Mouse (Mus musculus) layer of hippocampus, adult 11-12 months (tissue): Measurements from ENCODE around the gene Olfr954.

Experiments used
- DNase-seq: peaks from one replicate; pipeline ENCODE4 v3.0.0; 2022; ENCODE audit warnings: low spot score

Gene Olfr954

GRCm38 (mm10) chr9:39456401-39456800 lies at the start of gene Olfr954:
TSS of gene Olfr954 (plus strand) at chr9:39456701.
- no peak for DNase-seq

GRCm38 (mm10) chr9:39427048-39427447 lies 29.5 kb upstream of the Olfr954 start, which contains the start of gene Olfr952:
TSS of gene Olfr952 (minus strand) at chr9:39427148.
- no peak for DNase-seq

DNA sequence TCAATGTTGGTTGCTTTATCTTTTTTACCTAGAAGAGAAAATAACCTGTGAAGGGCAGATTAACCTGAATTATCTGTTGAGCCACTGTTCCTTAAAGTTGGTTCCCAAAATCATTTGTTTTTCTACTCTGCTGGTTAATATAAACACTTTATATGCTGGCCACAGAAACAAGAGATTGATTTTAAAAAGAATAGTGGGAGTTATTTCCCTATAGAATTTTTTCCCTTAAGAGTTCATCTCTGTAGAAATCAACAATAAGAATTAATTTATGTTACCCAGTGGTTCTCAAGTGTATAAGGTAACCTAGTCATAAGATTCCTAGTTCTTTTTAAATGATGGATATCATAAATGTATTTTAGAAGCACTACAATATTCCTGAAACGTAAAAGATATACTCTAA lies 15.3 kb downstream of the Olfr954 start, which contains the start of gene Olfr955:
Gene Olfr955 (minus strand): TSS at position 101 of the 400 bp plus-strand sequence.
- DNase-seq = no peak

DNA sequence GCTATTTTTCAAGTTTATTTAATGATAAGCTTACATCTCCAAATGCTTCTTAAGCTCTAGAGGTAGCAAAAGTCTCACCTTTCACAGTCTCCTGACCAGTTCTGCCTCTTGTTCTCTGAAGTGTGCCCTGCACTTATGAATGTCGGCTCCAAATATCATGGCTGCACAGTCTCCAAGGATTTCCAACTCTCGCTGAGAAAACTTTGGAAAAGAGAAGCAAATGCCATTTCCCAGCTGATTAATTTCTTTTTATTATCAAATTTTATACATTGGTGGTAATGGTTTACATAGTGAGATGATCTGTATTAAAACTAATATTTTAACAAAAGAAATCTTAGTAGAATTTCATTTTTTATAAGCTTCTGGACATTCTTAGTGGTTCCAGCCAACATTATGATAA lies 37.4 kb downstream of the Olfr954 start, which contains the start of gene Olfr44:
Gene Olfr44 (minus strand): TSS at position 101 of the 400 bp plus-strand sequence.
- no peak for DNase-seq

DNA sequence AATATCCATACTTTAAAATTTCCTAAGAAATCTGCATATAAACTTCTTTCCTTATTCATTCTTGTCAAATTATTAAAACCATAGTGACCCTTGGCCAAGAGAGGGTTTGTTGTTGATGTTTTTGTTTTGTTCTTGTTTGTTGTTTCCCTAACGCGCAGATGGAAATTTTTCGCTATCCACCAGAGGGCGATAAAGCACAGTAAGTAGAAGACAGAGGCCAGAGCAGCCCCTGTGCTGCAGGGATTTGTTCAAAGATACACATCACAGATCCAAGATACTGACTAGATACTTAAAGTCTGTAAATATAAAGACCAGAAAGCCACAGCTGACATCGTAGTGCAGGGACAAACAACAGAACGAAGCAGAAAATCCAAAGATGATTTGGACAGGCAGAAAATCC lies 52.5 kb downstream of the Olfr954 start:
- DNase-seq = peak; percentile 75

- DNase-seq = no peak
These were observed 52.9 kb downstream of the Olfr954 start for GRCm38 (mm10) chr9:39509412-39509811.
